Mouse (Mus musculus) T-helper 2 cell (primary cell): ENCODE measurements around the gene Phlda1.
"Not testable (repeated sequence)": the region's sequence is repeated elsewhere in the genome, so short reads cannot be mapped to it uniquely, and the experiment has no call there.

Source experiments
- in situ Hi-C: fragments of 300-600 bp; cut with MboI, MseI; formaldehyde crosslinking; loops from one replicate; pipeline ENCODE4 v1.15.1; 2025; ENCODE audit warnings: high pct_unique_total_duplicates

Phlda1 gene

DNA sequence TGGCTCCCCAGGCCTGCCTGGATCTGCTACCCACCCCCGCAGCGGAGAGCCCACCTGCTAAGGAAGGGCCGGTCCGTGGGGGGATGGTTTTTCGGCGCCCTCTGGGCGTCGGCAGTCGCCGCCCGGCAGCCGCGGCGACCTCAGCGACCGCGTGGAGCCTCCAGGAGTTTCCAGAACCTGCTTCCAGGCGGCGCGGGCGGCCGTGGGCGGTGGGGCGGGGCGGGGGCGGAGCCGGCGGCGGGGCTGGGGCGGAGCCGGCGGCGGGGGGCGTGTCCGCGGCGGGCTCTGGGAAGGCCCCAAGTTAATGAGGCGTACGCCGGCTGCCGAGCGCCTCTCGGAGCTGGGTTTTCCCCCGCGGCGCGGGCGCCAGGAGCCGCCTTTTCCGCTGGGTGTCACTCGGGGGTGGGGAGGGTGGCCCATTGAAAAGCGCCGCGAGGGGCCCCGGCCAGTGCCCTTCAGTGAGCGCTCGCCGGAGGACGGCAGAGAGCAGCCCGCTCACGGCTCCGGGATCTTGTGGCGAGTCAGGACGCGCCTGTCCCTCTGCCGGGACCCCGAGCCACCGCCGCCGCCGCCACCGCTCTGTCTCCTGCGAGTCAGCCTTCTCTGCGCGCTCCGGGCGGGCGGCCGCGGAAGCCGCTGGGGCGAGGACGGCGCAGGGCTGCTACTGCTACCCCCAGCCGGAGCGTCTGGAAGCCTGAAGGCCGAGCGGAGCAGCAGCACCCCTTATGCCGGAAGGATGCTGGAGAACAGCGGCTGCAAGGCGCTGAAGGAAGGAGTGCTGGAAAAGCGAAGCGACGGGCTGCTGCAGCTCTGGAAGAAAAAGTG, at the start of gene Phlda1:
TSS of gene Phlda1 (plus strand) at position 186 of the 825 bp plus-strand sequence.
- in situ Hi-C loops: loop anchor here (5.0 to 10.0 kb wide), 4 partner anchors 71 to 448 kb away; no protein-coding TSS in a partner anchor

- in situ Hi-C loops: no loop called here
Observed at GRCm38 (mm10) chr10:111458088-111458487, 48.0 kb upstream of the Phlda1 start.

GRCm38 (mm10) chr10:111459040-111459439, 47.0 kb upstream of the Phlda1 start:
- in situ Hi-C loops: no loop called here

- in situ Hi-C loops: no loop called here
Observed at GRCm38 (mm10) chr10:111459874-111460273, 46.2 kb upstream of the Phlda1 start.

DNA sequence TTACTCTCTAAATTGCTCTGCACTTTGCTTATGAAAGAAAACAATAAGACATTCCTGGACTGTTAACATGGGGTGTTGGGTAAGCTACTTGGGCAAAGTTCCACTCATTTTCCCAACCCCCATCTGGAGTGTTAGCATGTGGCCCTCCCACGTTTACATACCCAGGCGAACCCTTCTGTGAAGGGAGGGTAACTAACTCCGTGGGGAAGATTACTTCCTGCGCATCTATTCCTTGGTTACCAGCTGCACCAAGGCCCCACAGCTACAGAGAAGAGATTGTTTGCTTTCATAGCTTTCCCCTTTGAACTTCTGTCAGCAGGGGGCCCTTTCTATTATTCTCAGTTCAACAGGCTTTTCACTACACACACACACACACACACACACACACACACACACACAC, 45.7 kb upstream of the Phlda1 start:
- in situ Hi-C loops: no loop called here

- in situ Hi-C loops: loop anchor here (5.0 kb wide), 1 partner anchor 38 kb away; no protein-coding TSS in a partner anchor
Observed at GRCm38 (mm10) chr10:111464833-111465232, 41.3 kb upstream of the Phlda1 start.

- in situ Hi-C loops: loop anchor here (5.0 kb wide), 1 partner anchor 38 kb away; no protein-coding TSS in a partner anchor
Observed at GRCm38 (mm10) chr10:111465409-111465808, 40.7 kb upstream of the Phlda1 start.

- in situ Hi-C loops: no loop called here
Observed at GRCm38 (mm10) chr10:111471166-111471565, 34.9 kb upstream of the Phlda1 start.

- in situ Hi-C loops: no loop called here
Observed at GRCm38 (mm10) chr10:111472686-111473510, 33.2 kb upstream of the Phlda1 start, which contains the start of gene Nap1l1. Gene Nap1l1 (plus strand): TSS chr10:111473223.

DNA sequence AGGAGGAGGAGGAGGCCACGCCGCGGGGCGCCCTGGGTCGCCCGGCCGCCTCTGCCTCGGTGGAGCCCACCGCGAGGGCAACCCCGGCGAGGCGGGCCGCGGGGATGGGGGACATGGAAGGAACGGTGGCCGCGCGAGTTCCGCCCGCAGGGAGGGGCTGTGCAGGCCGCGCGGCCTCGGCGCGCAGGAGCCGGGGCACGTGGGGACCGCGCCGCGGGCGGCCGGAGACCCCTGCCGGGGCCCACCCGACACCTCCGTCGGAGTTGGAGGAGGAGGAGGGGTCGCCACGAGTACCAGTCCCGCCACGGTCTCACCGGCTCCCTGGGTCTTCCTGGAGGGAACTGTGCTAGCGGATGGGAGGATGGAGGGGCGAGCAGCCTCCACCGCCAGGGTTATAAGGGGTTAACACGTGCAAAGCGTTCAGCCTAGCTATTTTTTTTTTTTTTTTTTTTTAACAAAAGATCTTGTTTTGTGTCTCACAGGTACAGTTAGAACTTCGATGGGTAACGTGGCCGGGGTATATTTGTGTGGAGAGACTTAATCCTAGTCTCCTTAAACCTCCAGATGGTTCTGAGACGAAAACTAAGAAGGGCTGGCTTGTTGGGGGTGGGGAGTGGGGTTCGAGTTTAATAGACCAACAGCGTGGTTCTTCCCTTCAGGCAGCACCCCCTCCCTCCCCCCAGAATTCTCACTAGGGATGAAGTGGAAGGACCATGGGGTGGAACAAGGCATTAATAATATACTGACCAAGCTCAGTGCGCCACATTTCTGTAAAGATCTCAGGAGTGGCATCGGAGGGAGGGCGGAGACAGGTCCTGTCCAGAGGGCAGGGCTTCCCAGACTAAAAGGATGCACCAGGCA, 32.3 kb upstream of the Phlda1 start:
- in situ Hi-C loops: no loop called here

GRCm38 (mm10) chr10:111476301-111476700, 29.8 kb upstream of the Phlda1 start:
- in situ Hi-C loops: no loop called here

DNA sequence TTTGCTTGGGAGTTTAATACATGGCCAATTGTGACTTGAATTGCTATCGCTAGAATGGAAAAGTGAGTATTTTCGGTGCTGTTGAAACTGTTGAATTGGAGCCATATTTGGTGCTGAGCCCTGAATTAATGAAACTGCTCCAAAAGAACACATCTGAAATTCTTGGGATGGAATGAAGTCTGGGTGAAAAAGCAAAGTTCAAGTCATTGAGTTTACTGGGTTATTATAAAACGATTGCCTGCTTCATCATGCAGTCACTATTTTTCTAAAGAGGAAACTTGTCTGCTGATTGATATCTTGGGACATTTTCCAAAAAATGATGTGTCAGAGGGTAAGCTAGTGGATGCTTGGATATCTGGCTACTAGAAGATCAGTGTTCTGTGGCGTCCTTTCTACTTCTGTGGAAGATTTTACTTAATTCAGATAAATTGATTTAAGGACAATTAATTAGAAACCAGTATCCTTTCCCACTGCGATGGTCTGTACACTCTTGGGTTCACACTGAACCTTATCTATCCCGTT, 29.0 kb upstream of the Phlda1 start:
- in situ Hi-C loops: no loop called here

- in situ Hi-C loops: no loop called here
Observed at GRCm38 (mm10) chr10:111479599-111479998, 26.5 kb upstream of the Phlda1 start.

DNA sequence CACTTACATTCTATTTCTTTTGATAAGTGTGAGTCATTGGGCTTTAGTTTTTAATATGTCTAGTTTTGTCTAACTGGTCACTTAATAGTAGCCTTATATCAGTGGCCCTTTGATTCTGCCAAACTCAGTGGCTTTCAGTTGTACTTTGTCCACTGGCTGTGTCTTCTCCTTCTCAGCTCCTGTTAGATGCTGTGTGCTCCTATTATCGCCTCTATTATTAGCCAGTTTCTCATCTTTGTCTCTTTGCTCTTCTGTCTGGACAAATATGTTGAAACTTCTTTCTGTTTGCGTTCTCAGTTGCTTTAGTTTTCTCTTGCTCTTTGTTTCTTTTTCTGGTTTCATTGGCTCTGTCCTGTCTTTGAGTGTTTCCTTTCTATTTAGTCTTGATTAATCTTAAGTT, 23.4 kb upstream of the Phlda1 start:
- in situ Hi-C loops: no loop called here

GRCm38 (mm10) chr10:111484079-111484478, 22.0 kb upstream of the Phlda1 start:
- in situ Hi-C loops: no loop called here

- in situ Hi-C loops: no loop called here
Observed at GRCm38 (mm10) chr10:111488793-111489192, 17.3 kb upstream of the Phlda1 start.

DNA sequence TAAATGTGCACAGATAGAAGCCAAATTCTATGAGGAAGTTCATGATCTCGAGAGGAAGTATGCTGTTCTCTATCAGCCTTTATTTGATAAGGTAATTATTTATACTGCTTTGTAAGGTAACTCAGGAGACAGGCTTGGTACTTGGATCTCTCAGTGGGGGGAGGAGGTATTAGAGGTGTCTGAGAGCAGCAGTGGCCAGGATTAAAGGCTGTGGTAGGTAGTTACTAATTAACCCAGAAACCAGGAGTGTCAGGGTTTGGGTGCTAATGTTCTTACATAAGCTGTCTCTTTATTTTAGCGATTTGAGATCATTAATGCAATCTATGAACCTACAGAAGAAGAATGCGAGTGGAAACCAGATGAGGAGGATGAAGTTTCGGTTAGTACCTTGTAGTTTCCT, 16.0 kb upstream of the Phlda1 start:
- in situ Hi-C loops: not testable (repeated sequence)

GRCm38 (mm10) chr10:111495888-111496287, 10.2 kb upstream of the Phlda1 start:
- in situ Hi-C loops: no loop called here

DNA sequence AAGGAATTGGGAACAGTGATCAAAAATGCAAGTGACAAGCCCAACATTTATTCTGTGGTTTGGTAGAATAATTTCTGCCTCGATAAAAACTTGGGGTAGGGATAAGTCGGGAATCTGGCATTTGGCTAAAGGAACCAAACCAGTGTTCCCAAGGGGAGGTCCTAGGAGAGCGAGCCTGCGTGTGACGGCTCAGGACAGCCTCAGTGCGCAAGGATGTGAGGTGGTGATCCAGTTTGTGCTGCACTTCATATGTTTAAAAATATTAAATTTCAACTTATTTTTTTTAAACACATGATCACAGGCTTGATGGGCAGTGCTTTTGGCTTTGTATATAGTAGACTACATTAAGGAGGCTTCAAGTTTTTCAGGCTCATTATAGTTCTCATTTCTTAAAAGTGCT, 6.2 kb upstream of the Phlda1 start:
- in situ Hi-C loops: loop anchor here (10.0 kb wide), 1 partner anchor 455 kb away; no protein-coding TSS in a partner anchor

DNA sequence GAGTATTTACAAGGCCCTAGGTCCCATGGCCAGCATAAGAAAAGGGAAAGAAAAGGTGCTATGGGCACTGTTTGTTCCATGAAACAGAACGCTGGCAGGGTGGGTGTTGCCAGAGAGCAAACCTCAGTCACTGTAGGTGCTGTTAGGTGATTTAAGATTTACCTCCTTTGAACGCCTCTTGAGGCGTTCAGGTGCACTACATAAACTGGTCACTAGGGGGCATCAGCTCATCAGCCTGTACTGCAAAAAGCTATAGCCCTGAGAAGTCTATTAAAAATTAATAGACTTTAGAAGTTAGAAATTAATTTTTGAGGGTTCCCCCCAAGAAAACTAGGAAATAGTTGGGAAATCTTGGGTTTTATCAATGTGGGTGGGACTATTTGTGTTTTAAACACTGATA, 3.0 kb upstream of the Phlda1 start:
- in situ Hi-C loops: loop anchor here (10.0 kb wide), 1 partner anchor 452 kb away; no protein-coding TSS in a partner anchor

DNA sequence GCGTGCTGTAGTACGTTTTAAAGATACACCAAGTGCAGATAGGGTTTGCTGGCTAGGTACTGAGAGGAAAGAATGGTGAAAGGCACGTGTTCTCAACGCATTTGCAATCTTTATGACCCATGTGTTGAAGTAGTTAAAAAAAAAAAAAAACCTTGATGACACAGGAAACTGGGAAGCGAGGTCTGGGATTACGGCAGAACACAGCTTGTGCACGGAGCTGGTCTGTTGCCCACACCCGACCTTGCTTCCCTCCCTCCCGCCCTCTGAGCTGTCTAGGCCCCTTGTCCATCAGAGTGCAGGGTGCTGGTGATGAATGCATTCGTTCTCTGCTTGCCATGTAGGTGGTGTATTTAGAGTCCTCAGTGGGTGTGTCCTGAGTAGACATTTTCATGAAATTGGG, 2.4 kb upstream of the Phlda1 start:
- in situ Hi-C loops: loop anchor here (10.0 kb wide), 1 partner anchor 451 kb away; no protein-coding TSS in a partner anchor
